Mouse (Mus musculus) lung, embryonic 14.5 days (tissue): ENCODE data around the gene Bloc1s1. TPM values are rescaled to one million over a fixed set of nuclear protein-coding genes. Genes with fewer than 3 reads are reported as not detected.

Source experiments
- ATAC-seq: fragments of 200-750 bp; cut with Nextera tagmentation; 2 replicates; pipeline ENCODE4 v1.8.0; 2017; ENCODE audit warnings: mild to moderate bottlenecking, moderate TSS enrichment, moderate library complexity; ENCODE audit not compliant: insufficient read depth
- DNase-seq: peaks from one replicate; pipeline ENCODE4 v3.0.0-alpha.2; 2015
- H3K27ac ChIP-seq: fragments of 300-500 bp; sonication (generic); 2 replicates; pipeline ENCODE4 v1.5.1; 2014; ENCODE audit warnings: low read depth, mild to moderate bottlenecking, moderate library complexity
- H3K27me3 ChIP-seq: fragments of 300-500 bp; sonication (generic); 2 replicates; pipeline ENCODE4 v1.6.1; 2014; ENCODE audit warnings: low read length, control low read depth; ENCODE audit not compliant: insufficient read depth
- H3K36me3 ChIP-seq: fragments of 300-500 bp; sonication (generic); 2 replicates; pipeline ENCODE4 v1.6.1; 2014; ENCODE audit warnings: control low read depth; ENCODE audit not compliant: insufficient read depth
- H3K4me1 ChIP-seq: fragments of 300-500 bp; sonication (generic); 2 replicates; pipeline ENCODE4 v1.6.1; 2014; ENCODE audit warnings: antibody characterized with exemption, control low read depth; ENCODE audit not compliant: insufficient read depth
- H3K4me2 ChIP-seq: fragments of 300-500 bp; sonication (generic); 2 replicates; pipeline ENCODE4 v1.6.1; 2014; ENCODE audit warnings: mild to moderate bottlenecking
- H3K4me3 ChIP-seq: fragments of 300-500 bp; sonication (generic); 2 replicates; pipeline ENCODE4 v1.5.1; 2014; ENCODE audit warnings: low read depth, low read length
- H3K9ac ChIP-seq: fragments of 300-500 bp; sonication (generic); 2 replicates; pipeline ENCODE4 v1.6.1; 2014
- H3K9me3 ChIP-seq: fragments of 300-500 bp; sonication (generic); 2 replicates; pipeline ENCODE4 v1.6.1; 2016; ENCODE audit warnings: low read depth, low read length, control low read depth
- CTCF ChIP-seq: IDR thresholded peaks from 2 replicates; pipeline ENCODE4 v1.5.1; 2016; ENCODE audit warnings: antibody characterized with exemption, low read depth
- WGBS: fragments of 180-500 bp; shearing (Covaris S2); extraction: QIAGEN DNeasy Blood & Tissue Kit; methylation state at CpG from one replicate; pipeline ENCODE4 v1.1.7; 2014; 5-methylcytosine and 5-hydroxymethylcytosine counted together
- polyA plus RNA-seq: library from polyadenylated mRNA; unstranded; fragments of >200 nt; fragmentation: Nextera tagmentation; extraction: Ambion mirVana; gene quantifications from 2 replicates; pipeline ENCODE4 v1.2.1, GENCODE M21; 2014

Gene Bloc1s1
- polyA plus RNA-seq, 1 experiment from 2014 or later, result 180 TPM

GRCm38 (mm10) chr10:128931441-128931840, 7.6 kb upstream of the Bloc1s1 start:
- Histone ChIP-seq H3K4me1 (no peaks in the 10 kb centered on the region), H3K36me3 (no peaks in the 10 kb centered on the region), H3K9ac (no peak overlapping the region), H3K9me3 (no peaks in the 10 kb centered on the region), H3K27ac (no peak overlapping the region), H3K27me3 (peaks cover 48% of the 10 kb centered on the region), H3K4me3 (no peak overlapping the region), H3K4me2 (no peak overlapping the region)
- TF ChIP-seq CTCF, result no peak
- 47% methylated on average over 2 of the region's 2 CpGs for whole genome bisulfite sequencing
- no peak for DNase-seq
- ATAC-seq, result no peak

- no peak overlapping the region for H3K4me2 ChIP-seq
- no peaks in the 10 kb centered on the region for H3K36me3 ChIP-seq
- ATAC-seq (peak; percentile 12; the same call in 1 of the 2 replicates), DNase-seq (peak; percentile 55)
- peaks cover 37% of the 10 kb centered on the region for H3K27me3 ChIP-seq
- no peak overlapping the region for H3K27ac ChIP-seq
- no peak overlapping the region for H3K9ac ChIP-seq
- no peaks in the 10 kb centered on the region for H3K4me1 ChIP-seq
- no peak for TF ChIP-seq CTCF
- H3K9me3 ChIP-seq, result no peaks in the 10 kb centered on the region
- no peak overlapping the region for H3K4me3 ChIP-seq
- 36% methylated on average over 7 of the region's 7 CpGs for WGBS
These were observed 6.0 kb upstream of the Bloc1s1 start for GRCm38 (mm10) chr10:128929638-128930378.

GRCm38 (mm10) chr10:128928356-128928755, 4.5 kb upstream of the Bloc1s1 start:
- no peak for ATAC-seq
- TF ChIP-seq CTCF, result no peak
- Histone ChIP-seq H3K9me3 (no peaks in the 10 kb centered on the region), H3K36me3 (no peaks in the 10 kb centered on the region), H3K27ac (no peak overlapping the region), H3K4me2 (no peak overlapping the region), H3K27me3 (peaks cover 22% of the 10 kb centered on the region), H3K9ac (no peak overlapping the region), H3K4me3 (no peak overlapping the region), H3K4me1 (no peaks in the 10 kb centered on the region)
- DNase-seq, result peak; percentile 31
- WGBS, result 26% methylated on average over 4 of the region's 4 CpGs

- Histone ChIP-seq H3K9me3 (no peaks in the 10 kb centered on the region), H3K4me1 (peaks cover 3% of the 10 kb centered on the region; the same call in 1 of the 2 replicates), H3K27ac (peak overlapping the region; percentile 89), H3K36me3 (peaks cover 12% of the 10 kb centered on the region), H3K4me2 (peak overlapping the region; percentile 74), H3K27me3 (no peaks in the 10 kb centered on the region), H3K4me3 (peak overlapping the region; percentile 76), H3K9ac (peak overlapping the region; percentile 69)
- DNase-seq, result peak; percentile 97
- peak; percentile 53 for TF ChIP-seq CTCF
- peak; percentile 95 for ATAC-seq
- WGBS, result under 1% methylated on average over 39 of the region's 42 CpGs
These were observed 683 bp downstream of the Bloc1s1 start for GRCm38 (mm10) chr10:128923013-128923691.

- H3K4me2 ChIP-seq, result peak within 1 kb of the TSS; percentile 74
- TF ChIP-seq CTCF, result no peak
- no peak for DNase-seq
- H3K9ac ChIP-seq, result peak within 1 kb of the TSS; percentile 69
- H3K4me1 ChIP-seq, result peaks cover 3% of the 10 kb centered on the region; the same call in 1 of the 2 replicates
- H3K27me3 ChIP-seq, result no peaks in the 10 kb centered on the region
- 8% methylated on average over 1 of the region's 1 CpGs for WGBS
- H3K36me3 ChIP-seq, result peaks cover 17% of the 10 kb centered on the region
- no peak for ATAC-seq
- no peaks in the 10 kb centered on the region for H3K9me3 ChIP-seq
- peak within 1 kb of the TSS; percentile 76 for H3K4me3 ChIP-seq
- H3K27ac ChIP-seq, result peak within 1 kb of the TSS; percentile 89
These were observed 1.1 kb downstream of the Bloc1s1 start, which contains the start of gene Rdh5 for GRCm38 (mm10) chr10:128922822-128923012. TSS of gene Rdh5 (minus strand) at chr10:128922888.

GRCm38 (mm10) chr10:128921883-128922821, 1.7 kb downstream of the Bloc1s1 start:
- DNase-seq, result no peak
- Histone ChIP-seq H3K36me3 (peaks cover 22% of the 10 kb centered on the region), H3K4me2 (peak overlapping the region; percentile 74), H3K9me3 (no peaks in the 10 kb centered on the region), H3K4me3 (peak overlapping the region; percentile 76), H3K27me3 (no peaks in the 10 kb centered on the region), H3K27ac (peak overlapping the region; percentile 89), H3K4me1 (peaks cover 3% of the 10 kb centered on the region; the same call in 1 of the 2 replicates), H3K9ac (peak overlapping the region; percentile 69)
- 61% methylated on average over 16 of the region's 16 CpGs for WGBS
- TF ChIP-seq CTCF, result no peak
- no peak for ATAC-seq

GRCm38 (mm10) chr10:128921251-128921650, 2.6 kb downstream of the Bloc1s1 start:
- TF ChIP-seq CTCF, result no peak
- no peak for DNase-seq
- H3K36me3 ChIP-seq, result peaks cover 31% of the 10 kb centered on the region
- 45% methylated on average over 1 of the region's 1 CpGs for WGBS
- no peak for ATAC-seq
- no peak overlapping the region for H3K9ac ChIP-seq
- H3K4me2 ChIP-seq, result no peak overlapping the region
- H3K27ac ChIP-seq, result no peak overlapping the region
- H3K4me3 ChIP-seq, result no peak overlapping the region
- no peaks in the 10 kb centered on the region for H3K27me3 ChIP-seq
- H3K4me1 ChIP-seq, result peaks cover 3% of the 10 kb centered on the region; the same call in 1 of the 2 replicates
- H3K9me3 ChIP-seq, result no peaks in the 10 kb centered on the region
